Mouse (Mus musculus) T-helper 1 cell (primary cell): ENCODE measurements around the gene Nhlrc4.

Source experiments
- in situ Hi-C: fragments of 300-600 bp; cut with MboI, MseI; formaldehyde crosslinking; loops from one replicate; pipeline ENCODE4 v1.15.1; 2025; ENCODE audit warnings: high pct_unique_total_duplicates

Gene Nhlrc4

GRCm38 (mm10) chr17:25958771-25959494 lies 14.2 kb upstream of the Nhlrc4 start:
- in situ Hi-C loops: no loop called here

- in situ Hi-C loops: no loop called here
Observed at GRCm38 (mm10) chr17:25957586-25958051, 12.9 kb upstream of the Nhlrc4 start.

GRCm38 (mm10) chr17:25956631-25957030 lies 11.9 kb upstream of the Nhlrc4 start:
- in situ Hi-C loops: no loop called here

- in situ Hi-C loops: no loop called here
Observed at GRCm38 (mm10) chr17:25956201-25956600, 11.4 kb upstream of the Nhlrc4 start.

GRCm38 (mm10) chr17:25955736-25956135 lies 11.0 kb upstream of the Nhlrc4 start:
- in situ Hi-C loops: no loop called here

GRCm38 (mm10) chr17:25954671-25955070 lies 9.9 kb upstream of the Nhlrc4 start:
- in situ Hi-C loops: no loop called here

- in situ Hi-C loops: no loop called here
Observed at GRCm38 (mm10) chr17:25953161-25953560, 8.4 kb upstream of the Nhlrc4 start.

- in situ Hi-C loops: no loop called here
Observed at GRCm38 (mm10) chr17:25951803-25952623, 7.3 kb upstream of the Nhlrc4 start, which contains the start of gene A930017K11Rik. Gene A930017K11Rik, minus strand, starts transcription at chr17:25952565.

- in situ Hi-C loops: no loop called here
Observed at GRCm38 (mm10) chr17:25951225-25951802, 6.6 kb upstream of the Nhlrc4 start.

- in situ Hi-C loops: no loop called here
Observed at GRCm38 (mm10) chr17:25950706-25951105, 5.9 kb upstream of the Nhlrc4 start.

GRCm38 (mm10) chr17:25949981-25950380 lies 5.2 kb upstream of the Nhlrc4 start:
- in situ Hi-C loops: no loop called here

GRCm38 (mm10) chr17:25948051-25948450 lies 3.3 kb upstream of the Nhlrc4 start:
- in situ Hi-C loops: no loop called here

GRCm38 (mm10) chr17:25947576-25947975 lies 2.8 kb upstream of the Nhlrc4 start:
- in situ Hi-C loops: no loop called here

- in situ Hi-C loops: no loop called here
Observed at GRCm38 (mm10) chr17:25946891-25947290, 2.1 kb upstream of the Nhlrc4 start.

GRCm38 (mm10) chr17:25946349-25946748 lies 1.6 kb upstream of the Nhlrc4 start:
- in situ Hi-C loops: no loop called here

GRCm38 (mm10) chr17:25945517-25946155 lies 875 bp upstream of the Nhlrc4 start:
- in situ Hi-C loops: no loop called here

GRCm38 (mm10) chr17:25943769-25944168 lies 992 bp downstream of the Nhlrc4 start:
- in situ Hi-C loops: no loop called here

GRCm38 (mm10) chr17:25943221-25943620 lies 1.5 kb downstream of the Nhlrc4 start:
- in situ Hi-C loops: no loop called here

GRCm38 (mm10) chr17:25942597-25943151 lies 2.1 kb downstream of the Nhlrc4 start:
- in situ Hi-C loops: no loop called here

GRCm38 (mm10) chr17:25941511-25942241 lies 3.1 kb downstream of the Nhlrc4 start:
- in situ Hi-C loops: no loop called here

- in situ Hi-C loops: no loop called here
Observed at GRCm38 (mm10) chr17:25934526-25934925, 10.2 kb downstream of the Nhlrc4 start.
